Mouse (Mus musculus) megakaryocyte, adult 5-6 weeks (primary cell): ENCODE data around the gene Ttll11. TPM values are rescaled to one million over a fixed set of nuclear protein-coding genes. Genes with fewer than 3 reads are reported as not detected.

Experiments
- ATAC-seq: 2 replicates; pipeline ENCODE4 v1.8.0; 2016; ENCODE audit warnings: mild to moderate bottlenecking, inconsistent platforms; ENCODE audit not compliant: poor library complexity, severe bottlenecking
- total RNA-seq, 2 experiments: library from RNA; stranded (forward) in 1 of 2; stranded (reverse) in 1 of 2; fragments of 153-499, 151-499 nt in 1 of 2; fragments of 221-1000, 200-1000 nt in 1 of 2; gene quantifications; 2 replicates each; pipeline versions ENCODE4 v1.2.3 to v1.2.4; 2015 to 2017

Ttll11 gene
- total RNA-seq, 2 experiments from 2014 or later = 0.48 TPM; not detected in 1

DNA sequence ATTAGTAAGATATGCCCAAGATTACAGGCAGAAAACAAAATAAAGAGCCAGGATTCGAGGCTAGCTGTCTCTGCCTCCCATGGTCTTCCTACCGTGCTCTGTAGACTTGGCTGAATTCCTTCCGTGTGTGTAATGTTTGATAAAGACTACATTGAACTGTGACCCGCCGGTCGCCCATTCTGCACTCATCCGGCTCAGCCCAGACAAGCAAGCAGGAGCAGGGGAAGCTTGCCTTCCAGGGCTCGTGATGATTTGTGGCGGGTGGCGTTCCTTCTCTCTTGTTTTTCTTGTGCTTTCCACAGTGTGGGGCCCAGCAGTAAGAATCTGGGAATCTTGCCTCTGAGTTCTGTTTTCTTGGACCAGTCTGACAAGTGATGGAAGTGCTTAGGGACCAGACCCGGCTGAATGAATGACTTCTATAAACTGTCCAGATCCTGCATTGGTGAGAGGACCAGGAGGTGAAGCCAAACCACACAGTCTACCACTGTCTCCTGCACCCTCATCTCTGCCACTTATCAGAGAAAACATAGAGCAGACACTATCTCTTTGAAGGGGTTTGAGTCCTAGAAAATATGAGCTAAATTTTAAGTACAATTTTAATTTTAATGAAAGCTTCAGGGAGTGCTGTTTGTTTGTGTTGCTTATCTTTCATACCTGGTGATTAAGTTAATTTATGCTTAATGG, 146.8 kb downstream of the Ttll11 start:
- ATAC-seq = no peak

DNA sequence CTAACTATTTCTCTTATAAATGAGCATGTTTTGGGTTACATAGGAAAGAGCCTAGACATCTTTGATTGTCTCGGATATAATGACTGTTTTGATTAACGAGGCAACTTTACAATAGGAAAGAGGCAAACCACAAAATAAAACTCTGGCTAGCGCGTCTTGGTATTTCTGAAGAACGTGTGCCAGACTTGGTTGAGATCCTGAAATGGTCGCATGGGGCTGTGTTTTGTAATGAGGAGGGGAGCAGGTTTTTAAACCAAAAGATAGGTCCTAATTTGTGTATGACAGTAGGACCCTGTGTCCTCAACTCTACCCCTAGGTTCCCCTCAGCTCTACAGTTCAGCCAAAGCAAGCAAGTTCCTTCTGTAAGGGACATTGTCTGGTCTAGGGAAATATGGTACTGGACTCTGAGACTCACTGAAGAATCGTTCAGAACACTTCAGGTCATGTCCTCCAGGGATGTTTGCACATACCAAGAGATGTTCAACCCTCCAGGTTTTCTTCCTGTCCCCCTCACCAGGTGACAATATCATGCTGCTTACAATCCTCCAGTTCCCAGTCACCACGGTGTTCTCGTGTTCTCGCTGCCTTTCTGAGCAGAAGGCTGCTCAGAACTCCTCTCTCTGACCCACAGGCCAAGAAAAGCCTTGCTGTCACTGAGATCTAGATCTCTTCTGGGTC, 147.7 kb downstream of the Ttll11 start:
- ATAC-seq = no peak

DNA sequence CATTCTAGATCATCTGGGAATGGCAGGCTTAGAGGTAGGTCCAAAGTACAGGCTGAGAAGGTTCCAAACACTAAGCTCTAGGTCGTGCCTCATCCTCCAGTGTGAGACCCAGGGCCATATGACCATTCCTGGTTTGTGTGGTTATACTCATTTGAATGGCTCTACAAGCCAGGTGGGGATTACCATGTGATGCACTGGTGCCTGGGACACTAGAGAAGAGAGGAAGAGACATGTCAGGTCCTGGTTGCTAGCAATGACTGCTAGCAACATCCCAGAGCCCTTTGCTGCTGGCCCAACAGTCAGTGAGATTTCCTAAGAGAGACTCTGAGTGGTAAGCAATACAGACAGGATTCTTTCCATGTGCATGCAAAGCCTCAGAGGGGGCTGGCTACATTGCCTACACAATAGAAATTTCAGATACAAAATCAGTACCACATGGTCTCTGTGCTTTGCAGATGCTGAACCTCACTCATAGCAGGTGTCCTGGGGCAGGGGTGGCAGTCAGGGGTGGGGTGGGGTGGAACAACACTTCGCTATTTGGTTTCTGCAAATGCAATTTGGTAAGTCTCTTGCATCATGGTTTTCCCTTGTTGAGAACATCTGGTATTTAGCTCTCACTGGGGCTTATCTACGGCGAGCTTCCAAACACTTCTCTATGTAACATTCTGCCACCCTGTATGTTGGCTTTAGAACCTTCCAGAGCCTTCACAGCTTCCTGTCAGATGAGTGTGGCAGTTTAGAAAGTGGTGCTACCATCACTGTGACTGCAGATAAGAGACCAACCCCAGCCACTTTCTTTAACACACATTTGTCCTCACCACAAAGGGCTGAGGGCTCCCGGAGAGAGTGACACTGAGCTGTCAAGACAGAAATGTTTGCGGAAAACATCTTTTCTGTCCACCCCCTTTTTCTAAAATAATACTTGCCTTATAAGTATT, 148.5 kb downstream of the Ttll11 start:
- peak; percentile 43 for ATAC-seq

DNA sequence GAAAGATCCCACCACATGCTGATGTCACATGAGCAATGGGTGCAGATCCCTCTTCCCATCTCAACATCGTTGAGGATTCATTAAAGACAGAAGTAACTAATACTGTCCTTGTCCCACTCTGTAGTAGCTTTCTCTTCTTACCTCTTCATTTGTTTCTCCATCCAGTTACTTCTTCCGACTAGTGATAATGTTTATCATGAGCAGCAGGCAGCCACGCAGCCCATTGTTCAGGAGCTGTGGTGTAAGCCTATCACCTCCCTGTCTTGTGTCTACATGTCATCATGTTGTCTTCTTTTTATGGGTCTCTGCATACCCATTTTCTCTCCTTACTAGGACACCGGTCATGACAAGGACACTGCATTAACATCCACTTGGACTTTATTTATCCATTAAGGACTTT, 150.6 kb downstream of the Ttll11 start:
- ATAC-seq = no peak

DNA sequence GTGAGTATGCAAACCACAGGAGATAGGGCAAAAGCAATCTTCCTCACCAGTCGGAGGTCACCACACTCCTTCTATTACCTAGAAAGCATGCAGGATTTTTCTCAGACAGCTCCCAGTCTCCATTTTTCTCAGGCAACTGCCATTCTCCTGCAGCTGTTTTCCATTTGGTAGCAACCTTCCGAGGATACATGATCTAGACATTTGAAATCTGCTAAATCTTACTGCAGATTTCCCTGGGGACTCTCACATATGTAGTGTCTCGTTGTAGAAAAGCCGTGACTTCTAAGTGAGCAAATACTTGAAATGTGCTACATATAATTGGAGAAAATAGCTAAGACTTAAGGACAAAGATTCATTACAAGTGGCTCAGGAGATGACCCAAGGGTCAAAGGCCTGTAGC, 151.8 kb downstream of the Ttll11 start:
- no peak for ATAC-seq

DNA sequence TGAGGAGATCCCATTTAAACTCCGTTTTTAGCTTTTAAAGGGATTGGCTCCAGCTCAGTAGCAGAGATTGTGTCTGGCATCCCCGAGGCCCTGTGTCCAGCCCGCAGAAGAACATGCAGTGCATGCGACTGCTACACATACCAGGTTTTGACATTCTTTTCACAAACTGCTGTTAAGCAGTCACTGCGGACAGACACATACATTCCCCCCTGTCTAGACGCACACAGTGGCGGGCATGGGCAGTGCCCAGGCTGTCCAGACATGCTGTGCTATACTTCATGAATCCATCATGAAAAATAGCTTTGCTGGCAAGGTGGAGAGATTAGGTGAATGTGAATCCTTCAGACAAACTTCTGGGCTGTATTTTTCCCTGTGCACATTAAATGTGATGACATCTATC, 154.6 kb downstream of the Ttll11 start:
- ATAC-seq = no peak

DNA sequence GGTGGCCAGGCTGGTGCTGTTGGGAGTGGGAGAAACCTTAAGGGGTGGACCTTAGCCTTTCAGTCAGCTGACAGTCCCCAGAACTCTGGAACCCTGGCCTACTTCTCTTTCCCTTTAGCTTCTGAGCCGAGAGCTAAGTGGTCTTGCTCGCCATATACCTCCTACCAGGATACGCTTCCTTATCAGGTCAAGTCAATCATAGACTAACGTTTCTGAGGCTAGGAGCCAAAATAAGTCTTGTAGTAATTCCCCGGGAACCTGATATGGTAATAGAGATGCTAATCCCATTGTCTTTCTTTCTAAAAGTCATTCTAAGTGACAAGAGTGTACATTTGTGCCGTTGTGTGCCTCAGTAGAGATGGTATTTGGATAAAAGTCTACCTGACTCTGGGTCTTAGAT, 156.1 kb downstream of the Ttll11 start:
- ATAC-seq = no peak

DNA sequence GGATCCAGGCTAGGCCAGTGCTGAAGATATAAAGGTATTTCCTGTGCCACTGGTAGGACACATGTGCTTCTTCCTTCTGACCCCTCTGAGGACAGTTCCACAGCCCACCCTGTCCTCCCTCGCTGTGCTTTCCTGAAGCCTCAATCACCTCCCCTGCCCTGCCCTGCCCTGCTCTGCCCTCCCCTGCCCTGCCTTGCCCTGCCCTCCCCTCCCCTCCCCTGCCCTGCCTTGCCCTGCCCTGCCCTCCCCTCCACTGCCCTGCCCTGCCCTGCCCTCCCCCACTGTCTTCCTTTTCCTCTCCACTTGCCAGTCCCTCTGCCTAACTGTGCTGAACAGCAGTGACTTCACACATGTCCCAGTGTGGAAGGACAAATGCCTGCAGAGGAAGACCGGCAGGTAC, 160.8 kb downstream of the Ttll11 start:
- ATAC-seq = no peak

DNA sequence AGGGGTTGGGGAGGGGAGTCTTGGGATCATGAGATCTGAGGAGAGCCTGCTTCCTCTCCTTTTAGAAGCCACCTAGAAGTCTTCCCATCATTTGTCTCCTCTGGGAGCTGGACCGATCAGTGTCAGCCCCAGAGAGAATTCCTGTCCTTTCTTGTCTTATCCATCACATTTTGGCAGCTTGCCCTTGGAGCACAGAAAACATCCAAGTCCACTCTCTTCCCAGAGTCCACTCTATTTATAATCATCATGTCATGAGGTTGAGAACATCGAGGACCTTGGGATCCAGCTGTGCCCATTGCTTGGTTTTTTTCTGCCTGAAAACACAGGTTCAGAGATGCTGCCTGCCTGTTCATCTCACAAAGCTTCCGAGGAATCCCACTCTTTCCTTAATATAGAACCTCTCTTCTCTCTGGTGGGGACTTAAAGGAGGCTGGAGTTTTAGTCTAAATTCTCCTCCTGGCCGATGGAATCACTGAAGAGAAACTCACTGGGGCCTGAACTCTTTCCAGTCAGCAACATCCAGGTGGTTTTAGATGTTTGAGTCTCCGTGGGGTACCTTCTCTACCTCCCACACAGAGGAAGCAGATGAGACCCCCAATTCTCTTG, 163.6 kb downstream of the Ttll11 start:
- ATAC-seq = no peak

DNA sequence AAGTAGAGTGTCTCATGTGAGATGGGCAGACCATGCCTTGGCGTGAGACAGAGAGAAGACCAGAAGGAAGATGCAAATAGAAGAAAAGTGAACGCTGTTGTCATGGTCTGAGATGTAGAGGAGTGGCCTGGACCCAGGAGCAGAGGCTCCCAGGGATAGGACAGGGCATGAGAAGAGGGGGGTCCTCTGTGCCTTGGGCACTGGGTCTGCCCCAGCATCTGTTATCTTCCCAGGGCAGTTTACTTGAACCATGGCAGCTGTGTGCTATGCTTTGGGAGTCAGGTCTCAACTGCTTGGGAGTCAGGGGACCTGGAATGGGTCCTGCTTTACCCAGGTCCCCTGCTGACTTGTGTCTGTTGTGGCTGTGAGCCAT, 167.2 kb downstream of the Ttll11 start:
- no peak for ATAC-seq

DNA sequence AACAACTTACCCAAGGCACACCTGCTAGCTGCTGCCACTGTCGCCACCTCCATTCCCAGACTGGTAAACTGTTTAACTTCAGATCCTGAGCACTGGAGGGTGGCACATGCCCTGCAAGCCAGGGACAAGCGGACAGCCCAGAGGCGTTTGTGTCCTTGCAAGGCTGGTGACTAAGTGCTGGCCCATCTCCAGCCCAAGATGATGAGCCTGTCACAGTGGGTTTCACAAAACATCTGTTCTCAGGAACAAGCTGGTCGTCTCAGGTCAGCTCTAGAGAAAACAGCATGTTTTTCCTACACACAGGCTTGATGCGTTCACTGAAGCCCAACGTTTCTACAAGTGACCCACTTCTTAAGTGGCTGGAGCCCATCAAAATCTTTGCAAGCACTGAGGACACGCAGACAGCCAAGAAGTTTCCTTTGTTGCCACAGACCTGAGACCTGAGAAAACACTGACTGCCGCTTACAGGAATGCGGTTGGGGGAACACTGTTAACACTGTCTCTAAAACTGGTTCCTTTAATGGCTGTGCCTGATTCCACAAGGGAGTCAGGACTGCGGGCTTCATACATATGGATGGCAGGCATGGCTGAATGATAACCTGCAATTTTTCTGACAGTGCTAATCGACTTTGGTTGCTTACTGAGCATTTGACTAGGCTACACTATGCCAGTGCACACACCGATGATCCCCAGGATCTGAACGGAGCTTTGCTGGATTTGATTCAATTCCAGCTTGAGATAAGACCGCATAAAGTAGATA, 167.7 kb downstream of the Ttll11 start:
- no peak for ATAC-seq

DNA sequence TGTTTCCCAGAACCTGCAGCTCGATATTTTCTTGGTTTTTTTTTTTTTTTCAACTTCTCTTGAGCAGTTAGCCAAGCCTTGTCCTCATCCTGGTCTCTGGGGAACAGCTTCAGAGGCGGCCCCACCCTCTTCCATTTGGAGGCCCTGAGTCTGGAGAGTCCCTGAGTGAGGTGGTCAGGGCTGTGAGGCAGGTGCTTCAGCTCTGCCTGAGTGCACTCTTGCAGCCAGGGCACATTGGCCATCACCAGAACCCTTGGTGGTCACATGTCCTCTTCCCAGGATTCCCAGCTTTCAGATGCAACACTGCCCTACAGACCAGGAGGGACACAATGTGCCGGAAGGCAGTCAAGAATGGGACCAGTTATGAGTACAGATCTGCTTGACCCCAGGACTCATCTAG, 169.7 kb downstream of the Ttll11 start:
- no peak for ATAC-seq

DNA sequence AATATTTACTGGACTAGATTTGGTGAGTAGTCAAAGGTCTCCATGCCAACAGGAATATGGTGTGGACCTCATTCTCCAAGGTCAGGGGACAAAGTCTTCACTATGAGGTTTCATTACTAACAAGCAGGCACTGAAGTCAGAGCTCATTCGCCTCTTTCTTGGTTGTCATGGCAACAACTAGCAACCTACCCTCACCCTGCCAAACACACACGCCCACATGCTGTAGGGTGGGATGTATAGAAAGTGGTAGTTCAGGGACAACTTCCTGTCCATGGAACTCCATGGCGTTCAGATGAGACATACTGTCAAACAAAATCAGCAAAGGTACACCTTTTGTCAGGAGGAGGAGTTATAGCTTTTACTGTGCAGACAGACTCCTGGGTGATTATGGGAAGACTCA, 170.6 kb downstream of the Ttll11 start:
- no peak for ATAC-seq

DNA sequence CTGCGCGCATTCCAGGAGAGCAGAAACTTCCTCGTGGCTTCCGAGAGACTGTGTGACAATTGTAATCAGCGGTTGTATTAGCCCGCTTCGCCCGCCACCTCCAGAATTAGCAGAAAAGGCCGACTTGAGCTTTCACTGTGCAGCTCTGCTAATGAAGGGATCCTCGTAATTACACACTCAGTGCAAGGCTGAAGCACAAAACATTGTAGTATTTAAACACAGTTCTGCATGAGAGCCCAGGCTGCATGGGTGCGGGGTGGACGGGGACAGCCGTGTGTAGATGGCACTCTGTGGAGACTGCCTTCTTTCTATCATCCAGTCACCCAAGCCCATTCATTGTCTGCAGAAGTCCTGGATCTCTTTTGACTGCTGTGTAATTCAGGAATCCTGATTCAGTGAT, 173.8 kb downstream of the Ttll11 start:
- no peak for ATAC-seq

DNA sequence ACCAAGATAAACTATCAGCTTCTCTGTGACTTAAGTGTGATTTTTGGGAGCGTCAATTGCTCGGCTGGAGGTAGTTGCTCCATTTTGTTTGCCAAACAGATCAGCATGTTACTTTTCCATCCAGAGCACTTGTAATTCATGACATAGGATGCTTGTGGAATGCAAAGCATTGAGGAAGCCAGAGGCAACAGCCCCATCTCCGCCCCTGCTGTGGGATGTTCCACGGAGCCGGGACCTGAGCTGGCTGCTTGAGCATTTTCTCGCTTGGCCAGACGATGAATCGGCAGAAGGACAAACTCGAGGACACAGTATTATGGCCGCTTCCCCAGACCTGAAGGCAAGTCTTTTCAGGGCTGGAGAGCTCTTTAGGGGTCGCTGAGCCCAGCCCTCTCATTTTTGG, 176.6 kb downstream of the Ttll11 start:
- ATAC-seq = no peak

DNA sequence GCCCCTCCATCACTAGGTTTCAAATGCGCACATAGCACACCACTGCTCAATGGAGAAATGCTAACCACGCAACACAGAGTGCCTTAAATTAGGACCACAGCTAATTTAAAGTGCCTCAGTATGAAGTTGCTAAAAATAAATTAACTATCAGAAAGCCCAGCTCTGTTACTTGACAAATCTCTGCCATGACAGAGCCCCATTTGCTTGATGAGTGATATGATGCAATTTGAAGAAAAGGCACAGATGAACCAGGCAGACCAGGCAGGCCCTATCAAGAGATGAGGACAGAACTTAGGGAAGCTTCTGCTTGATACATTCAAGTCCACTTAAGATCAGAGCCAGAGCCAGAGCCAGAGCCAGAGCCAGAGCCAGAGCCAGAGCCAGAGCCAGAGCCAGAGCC, 178.0 kb downstream of the Ttll11 start:
- no peak for ATAC-seq

DNA sequence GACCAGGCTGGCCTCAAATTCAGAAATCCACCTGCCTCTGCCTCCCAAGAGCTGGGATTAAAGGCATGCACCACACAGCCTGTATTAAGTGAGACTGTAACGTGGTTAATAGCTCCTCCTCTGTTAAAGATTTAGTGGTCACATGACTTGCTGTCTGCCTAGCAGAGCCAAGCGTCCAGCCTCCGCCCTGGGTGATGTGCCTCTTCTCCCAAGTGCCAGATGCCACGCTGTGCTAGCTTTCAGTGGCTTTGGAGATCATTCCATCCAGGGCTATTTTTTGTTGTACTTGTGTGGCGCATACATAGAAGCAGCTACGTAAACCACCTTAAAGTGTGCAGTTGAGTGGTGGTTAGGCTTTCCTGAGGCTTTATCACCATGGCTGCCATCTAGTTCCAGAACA, 180.6 kb downstream of the Ttll11 start:
- ATAC-seq = no peak

DNA sequence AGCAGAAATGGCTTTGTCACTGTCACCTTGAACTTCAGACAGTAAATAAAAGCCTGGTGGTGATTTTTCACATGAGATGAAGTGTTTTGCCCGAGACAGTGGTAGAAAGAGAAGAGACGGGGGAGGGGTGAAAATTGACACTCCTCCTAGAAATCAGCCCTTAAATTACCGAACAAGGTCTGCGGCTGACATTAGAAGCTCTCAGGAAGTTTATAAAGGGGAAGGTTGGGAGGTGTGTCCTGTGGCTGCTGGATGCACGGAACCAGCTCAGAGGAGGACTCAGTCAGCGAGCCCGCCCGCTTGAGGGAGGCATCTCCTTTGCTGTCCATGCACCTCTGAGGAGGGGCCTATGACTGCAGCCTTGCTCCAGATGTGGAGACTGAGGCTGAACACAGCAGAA, 181.7 kb downstream of the Ttll11 start:
- ATAC-seq = no peak

DNA sequence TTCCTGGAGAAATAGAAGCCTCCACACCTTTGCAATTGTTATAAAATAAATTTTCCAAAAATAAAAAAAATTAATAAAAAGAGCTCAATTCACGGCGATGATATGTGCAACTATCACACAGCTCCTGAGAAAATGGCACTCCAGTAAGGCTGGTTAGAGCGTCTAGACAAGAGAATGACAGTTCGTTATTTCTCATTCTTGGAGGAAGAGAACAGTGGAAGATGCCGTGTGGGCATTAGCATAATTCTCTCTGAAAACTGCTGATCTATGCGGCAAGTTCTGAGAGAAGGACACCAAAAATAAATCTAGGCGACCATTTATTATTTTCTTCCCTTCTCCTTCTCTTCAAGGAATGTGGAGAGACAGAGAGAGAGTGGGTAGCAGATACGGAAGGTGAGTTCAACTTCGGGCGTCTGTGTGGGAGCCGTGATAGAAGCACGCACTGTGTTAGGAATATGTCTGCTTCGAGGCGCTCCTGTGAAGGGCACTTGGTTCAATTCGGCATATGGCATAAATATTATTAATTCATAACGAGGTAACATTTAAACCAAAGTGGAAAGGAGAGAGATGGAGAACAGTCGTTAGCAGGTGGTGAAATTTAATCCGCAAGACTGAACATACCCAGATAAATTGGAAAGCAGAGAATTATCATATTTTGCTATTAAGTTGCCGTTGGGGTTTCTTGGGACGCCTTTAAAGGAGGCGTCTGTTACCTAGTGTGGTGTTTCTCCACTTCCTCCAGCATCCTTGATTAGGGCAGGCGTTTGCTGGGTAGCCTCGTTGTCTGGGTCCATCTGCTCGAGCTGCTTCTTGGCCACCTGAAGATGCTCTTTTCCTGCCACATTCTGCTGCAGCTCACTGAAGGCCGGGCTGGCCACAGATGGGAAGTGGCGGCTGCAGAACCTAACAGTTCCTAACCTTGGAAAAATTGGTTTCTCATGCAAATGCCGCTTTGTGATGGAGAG, 190.1 kb downstream of the Ttll11 start:
- ATAC-seq = no peak
